Mouse (Mus musculus) lung, postnatal 0 days (tissue): ENCODE measurements around the gene Tmed8. TPM values are rescaled to one million over a fixed set of nuclear protein-coding genes. Genes with fewer than 3 reads are reported as not detected.

Source experiments
- ATAC-seq: fragments of 200-750 bp; cut with Nextera tagmentation; 2 replicates; pipeline ENCODE4 v1.8.0; 2017; ENCODE audit warnings: moderate library complexity
- DNase-seq: peaks from one replicate; pipeline ENCODE4 v3.0.0-alpha.2; 2016; ENCODE audit warnings: low spot score
- H3K27ac ChIP-seq: fragments of 300-500 bp; sonication (generic); 2 replicates; pipeline ENCODE4 v1.5.1; 2014; ENCODE audit warnings: antibody characterized with exemption, mild to moderate bottlenecking, low read length, mixed read lengths
- H3K27me3 ChIP-seq: fragments of 300-500 bp; sonication (generic); replicated peaks from 2 replicates; pipeline ENCODE4 v1.6.1; 2014; ENCODE audit warnings: low read length, mixed read lengths; ENCODE audit not compliant: insufficient read depth
- H3K36me3 ChIP-seq: fragments of 300-500 bp; sonication (generic); 2 replicates; pipeline ENCODE4 v1.6.1; 2014; ENCODE audit warnings: low read length, mixed read lengths; ENCODE audit not compliant: insufficient read depth
- H3K4me1 ChIP-seq: fragments of 300-500 bp; sonication (generic); 2 replicates; pipeline ENCODE4 v1.6.1; 2014; ENCODE audit warnings: antibody characterized with exemption, low read depth, low read length, mixed read lengths; ENCODE audit not compliant: insufficient read depth
- H3K4me2 ChIP-seq: fragments of 300-500 bp; sonication (generic); replicated peaks from 2 replicates; pipeline ENCODE4 v1.6.1; 2014; ENCODE audit warnings: low read depth, mild to moderate bottlenecking, low read length, moderate library complexity, mixed read lengths
- H3K4me3 ChIP-seq: fragments of 300-500 bp; sonication (generic); 2 replicates; pipeline ENCODE4 v1.5.1; 2014; ENCODE audit warnings: low read depth, low read length
- H3K9ac ChIP-seq: fragments of 300-500 bp; sonication (generic); replicated peaks from 2 replicates; pipeline ENCODE4 v1.6.1; 2014; ENCODE audit warnings: low read depth, mild to moderate bottlenecking
- H3K9me3 ChIP-seq: fragments of 300-500 bp; sonication (generic); 2 replicates; pipeline ENCODE4 v1.6.1; 2016; ENCODE audit warnings: low read length, mixed read lengths
- CTCF ChIP-seq: IDR thresholded peaks from 2 replicates; pipeline ENCODE4 v1.5.1; 2016; ENCODE audit warnings: antibody characterized with exemption, mild to moderate bottlenecking
- EP300 ChIP-seq: IDR thresholded peaks from 2 replicates; pipeline ENCODE4 v1.6.1; 2016; ENCODE audit warnings: antibody characterized with exemption, mild to moderate bottlenecking, control low read depth
- WGBS: fragments of 180-500 bp; shearing (Covaris S2); extraction: QIAGEN DNeasy Blood & Tissue Kit; methylation state at CpG from one replicate; pipeline ENCODE4 v1.1.7; 2014; 5-methylcytosine and 5-hydroxymethylcytosine counted together
- polyA plus RNA-seq: library from polyadenylated mRNA; unstranded; fragments of >200 nt; fragmentation: Nextera tagmentation; extraction: Ambion mirVana; gene quantifications from 2 replicates; pipeline ENCODE4 v1.2.1, GENCODE M21; 2015

Tmed8 gene
- polyA plus RNA-seq, 1 experiment from 2014 or later, result 1.4 TPM

GRCm38 (mm10) chr12:87130224-87130623 lies 70.0 kb downstream of the Tmed8 start:
- no peak overlapping the region for H3K27ac ChIP-seq
- 97% methylated on average over 4 of the region's 4 CpGs for WGBS
- no peak overlapping the region for H3K4me2 ChIP-seq
- no peak overlapping the region for H3K4me3 ChIP-seq
- H3K4me1 ChIP-seq, result no peaks in the 10 kb centered on the region
- no peaks in the 10 kb centered on the region for H3K27me3 ChIP-seq
- H3K9me3 ChIP-seq, result no peaks in the 10 kb centered on the region
- ATAC-seq (no peak), DNase-seq (no peak)
- 0 out of 2 replicates have a peak, but pooled peaks cover 8% of the 10 kb centered on the region for H3K36me3 ChIP-seq
- no peak overlapping the region for H3K9ac ChIP-seq
- TF ChIP-seq CTCF (no peak), EP300 (no peak)

GRCm38 (mm10) chr12:87127256-87127655 lies 73.0 kb downstream of the Tmed8 start:
- ATAC-seq (no peak), DNase-seq (no peak)
- Histone ChIP-seq H3K9ac (no peak overlapping the region), H3K4me1 (no peaks in the 10 kb centered on the region), H3K4me2 (no peak overlapping the region), H3K36me3 (peaks cover 14% of the 10 kb centered on the region), H3K27me3 (no peaks in the 10 kb centered on the region), H3K9me3 (no peaks in the 10 kb centered on the region), H3K4me3 (no peak overlapping the region), H3K27ac (no peak overlapping the region)
- TF ChIP-seq CTCF (no peak), EP300 (no peak)
- WGBS, result 73% methylated on average over 4 of the region's 4 CpGs

GRCm38 (mm10) chr12:87121918-87122589 lies 78.2 kb downstream of the Tmed8 start:
- Histone ChIP-seq H3K4me1 (no peaks in the 10 kb centered on the region), H3K27me3 (no peaks in the 10 kb centered on the region), H3K36me3 (peaks cover 11% of the 10 kb centered on the region), H3K9ac (no peak overlapping the region), H3K27ac (no peak overlapping the region), H3K9me3 (no peaks in the 10 kb centered on the region), H3K4me2 (no peak overlapping the region), H3K4me3 (no peak overlapping the region)
- TF ChIP-seq EP300, result no peak
- no peak for TF ChIP-seq CTCF
- WGBS, result 78% methylated on average over 4 of the region's 4 CpGs
- DNase-seq (no peak), ATAC-seq (no peak)

Other genes starting within 250 kb of the Tmed8 start
- gene Zdhhc22, start 210.0 kb downstream of the Tmed8 start, polyA plus RNA-seq, result 0.04 TPM in 1 of 2 replicates, not detected in the other
- 0.11 and 0.12 TPM in 2 replicates for gene Tmem63c, start 179.1 kb downstream of the Tmed8 start, polyA plus RNA-seq
- 3.0 and 3.9 TPM in 2 replicates for gene Ngb, start 97.9 kb downstream of the Tmed8 start, polyA plus RNA-seq
- 48.3 and 51.7 TPM in 2 replicates for gene Gstz1, start 53.3 kb downstream of the Tmed8 start, polyA plus RNA-seq
- 9.5 and 10.5 TPM in 2 replicates for gene Pomt2, start 52.5 kb downstream of the Tmed8 start, polyA plus RNA-seq
- 1.3 and 1.4 TPM in 2 replicates for gene Samd15, start 731 bp downstream of the Tmed8 start, polyA plus RNA-seq
- 0.18 and 0.29 TPM in 2 replicates for gene Noxred1, start 38.3 kb upstream of the Tmed8 start, polyA plus RNA-seq
- gene Vipas39, start 65.8 kb upstream of the Tmed8 start, polyA plus RNA-seq, result 24.1 and 25.7 TPM in 2 replicates
- 101 and 116 TPM in 2 replicates for gene Ahsa1, start 66.0 kb upstream of the Tmed8 start, polyA plus RNA-seq
- gene Ism2, start 99.3 kb upstream of the Tmed8 start, polyA plus RNA-seq, result 0.75 and 2.2 TPM in 2 replicates
- gene Sptlc2, start 187.9 kb upstream of the Tmed8 start, polyA plus RNA-seq, result 194 and 216 TPM in 2 replicates
- gene Slirp, start 243.4 kb upstream of the Tmed8 start, polyA plus RNA-seq, result 158 and 175 TPM in 2 replicates
- gene Alkbh1, start 243.6 kb upstream of the Tmed8 start, polyA plus RNA-seq, result 15.2 and 20.1 TPM in 2 replicates